Mouse (Mus musculus) hindbrain, embryonic 16.5 days (tissue): ENCODE measurements around the gene Snx14. TPM values are rescaled to one million over a fixed set of nuclear protein-coding genes. Genes with fewer than 3 reads are reported as not detected.

Source experiments
- ATAC-seq: fragments of 200-750 bp; cut with Nextera tagmentation; 2 replicates; pipeline ENCODE4 v1.8.0; 2017; ENCODE audit warnings: moderate TSS enrichment, moderate library complexity
- H3K27ac ChIP-seq: fragments of 300-500 bp; sonication (generic); 2 replicates; pipeline ENCODE4 v1.5.1; 2014; ENCODE audit warnings: low read depth, mild to moderate bottlenecking, control low read depth, low read length, moderate library complexity
- H3K27me3 ChIP-seq: fragments of 300-500 bp; sonication (generic); replicated peaks from 2 replicates; pipeline ENCODE4 v1.6.1; 2014; ENCODE audit warnings: low read length; ENCODE audit not compliant: control insufficient read depth, insufficient read depth
- H3K36me3 ChIP-seq: fragments of 300-500 bp; sonication (generic); 2 replicates; pipeline ENCODE4 v1.6.1; 2014; ENCODE audit warnings: mild to moderate bottlenecking, low read length, moderate library complexity, mixed read lengths; ENCODE audit not compliant: control insufficient read depth, insufficient read depth
- H3K4me1 ChIP-seq: fragments of 300-500 bp; sonication (generic); 2 replicates; pipeline ENCODE4 v1.6.1; 2014; ENCODE audit warnings: low read depth, low read length; ENCODE audit not compliant: control insufficient read depth, insufficient read depth
- H3K4me2 ChIP-seq: fragments of 300-500 bp; sonication (generic); 2 replicates; pipeline ENCODE4 v1.6.1; 2014; ENCODE audit warnings: mild to moderate bottlenecking, low read length, control low read depth, moderate library complexity
- H3K4me3 ChIP-seq: fragments of 300-500 bp; sonication (generic); 2 replicates; pipeline ENCODE4 v1.5.1; 2014; ENCODE audit warnings: mild to moderate bottlenecking, low read length, control low read depth, moderate library complexity
- H3K9ac ChIP-seq: fragments of 300-500 bp; sonication (generic); 2 replicates; pipeline ENCODE4 v1.6.1; 2014; ENCODE audit warnings: low read depth, mild to moderate bottlenecking, control low read depth, low read length, moderate library complexity
- H3K9me3 ChIP-seq: fragments of 300-500 bp; sonication (generic); 2 replicates; pipeline ENCODE4 v1.6.1; 2014; ENCODE audit warnings: mild to moderate bottlenecking, low read length, moderate library complexity; ENCODE audit not compliant: control insufficient read depth
- WGBS: fragments of 180-500 bp; shearing (Covaris S2); extraction: QIAGEN DNeasy Blood & Tissue Kit; methylation state at CpG from one replicate; pipeline ENCODE4 v1.1.7; 2014; 5-methylcytosine and 5-hydroxymethylcytosine counted together
- polyA plus RNA-seq: library from polyadenylated mRNA; unstranded; fragments of >200 nt; fragmentation: Nextera tagmentation; extraction: Ambion mirVana; gene quantifications from 2 replicates; pipeline ENCODE4 v1.2.1, GENCODE M21; 2015

Snx14 gene
- polyA plus RNA-seq, 1 experiment from 2014 or later: 41.1 TPM

DNA sequence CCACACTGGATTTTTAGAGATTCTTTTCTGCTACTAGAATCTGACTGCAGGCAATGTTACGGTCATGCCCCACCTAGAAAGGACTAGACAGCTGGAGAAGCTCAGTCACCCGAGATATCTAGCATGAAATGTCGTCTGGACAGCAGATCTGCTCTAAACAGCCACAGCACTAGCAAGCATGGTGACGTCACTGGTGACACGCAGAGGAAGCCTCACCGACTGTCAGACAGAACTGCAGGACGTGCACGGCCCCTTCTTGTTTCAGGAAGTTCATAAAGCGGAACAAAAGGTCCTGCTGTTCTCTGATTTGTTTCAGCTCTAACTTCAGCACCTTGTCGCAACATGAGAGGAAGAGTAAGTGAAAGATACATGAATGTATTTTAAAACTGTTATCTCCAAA, 34.7 kb downstream of the Snx14 start:
- Histone ChIP-seq H3K4me3 (no peak overlapping the region), H3K4me2 (no peak overlapping the region), H3K27ac (no peak overlapping the region), H3K27me3 (no peaks in the 10 kb centered on the region), H3K9me3 (no peaks in the 10 kb centered on the region), H3K4me1 (no peaks in the 10 kb centered on the region), H3K36me3 (peaks cover 15% of the 10 kb centered on the region), H3K9ac (no peak overlapping the region)
- 55% methylated on average over 10 of the region's 10 CpGs for WGBS
- no peak for ATAC-seq

- H3K36me3 ChIP-seq: peaks cover 22% of the 10 kb centered on the region
- no peak overlapping the region for H3K4me2 ChIP-seq
- H3K4me1 ChIP-seq: no peaks in the 10 kb centered on the region
- no peaks in the 10 kb centered on the region for H3K27me3 ChIP-seq
- H3K4me3 ChIP-seq: no peak overlapping the region
- H3K9me3 ChIP-seq: no peaks in the 10 kb centered on the region
- ATAC-seq: no peak
- no peak overlapping the region for H3K9ac ChIP-seq
- WGBS: 89% methylated on average over 1 of the region's 1 CpGs
- H3K27ac ChIP-seq: no peak overlapping the region
Observed at GRCm38 (mm10) chr9:88398461-88398860, 40.3 kb downstream of the Snx14 start.

GRCm38 (mm10) chr9:88394852-88395251, 43.9 kb downstream of the Snx14 start:
- Histone ChIP-seq H3K4me3 (no peak overlapping the region), H3K27ac (no peak overlapping the region), H3K9me3 (no peaks in the 10 kb centered on the region), H3K27me3 (no peaks in the 10 kb centered on the region), H3K4me2 (no peak overlapping the region), H3K4me1 (no peaks in the 10 kb centered on the region), H3K36me3 (peaks cover 25% of the 10 kb centered on the region), H3K9ac (no peak overlapping the region)
- 71% methylated on average over 8 of the region's 8 CpGs for WGBS
- no peak for ATAC-seq

DNA sequence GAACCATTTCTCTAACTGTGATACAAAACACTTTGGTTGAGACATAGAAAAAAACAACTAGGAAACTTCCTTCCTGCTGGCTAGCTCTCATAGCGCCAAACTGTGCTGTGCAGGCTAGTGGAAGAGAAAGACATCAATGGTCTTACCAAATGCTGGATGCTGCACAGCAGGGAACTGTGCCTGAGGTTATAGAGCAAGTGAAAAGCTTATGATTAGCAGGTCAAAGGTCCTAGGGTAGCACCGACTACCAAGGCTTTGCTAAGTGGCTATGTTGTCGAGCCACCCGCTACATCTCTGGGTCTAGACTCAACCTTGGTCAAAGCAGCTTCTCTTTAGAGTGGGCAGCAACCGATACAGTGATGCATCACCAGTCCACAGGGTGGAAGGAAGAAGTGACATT, 49.9 kb downstream of the Snx14 start:
- Histone ChIP-seq H3K4me1 (no peaks in the 10 kb centered on the region), H3K27ac (no peak overlapping the region), H3K9me3 (no peaks in the 10 kb centered on the region), H3K4me2 (no peak overlapping the region), H3K9ac (no peak overlapping the region), H3K27me3 (no peaks in the 10 kb centered on the region), H3K36me3 (peaks cover 21% of the 10 kb centered on the region; the same call in 1 of the 2 replicates), H3K4me3 (no peak overlapping the region)
- no peak for ATAC-seq
- 69% methylated on average over 5 of the region's 5 CpGs for WGBS

GRCm38 (mm10) chr9:88380542-88380941, 58.2 kb downstream of the Snx14 start:
- H3K9ac ChIP-seq: no peak overlapping the region
- no peaks in the 10 kb centered on the region for H3K4me1 ChIP-seq
- H3K4me3 ChIP-seq: no peak overlapping the region
- no peaks in the 10 kb centered on the region for H3K9me3 ChIP-seq
- H3K27me3 ChIP-seq: no peaks in the 10 kb centered on the region
- no peak overlapping the region for H3K4me2 ChIP-seq
- no peak for ATAC-seq
- no peak overlapping the region for H3K27ac ChIP-seq
- peaks cover 20% of the 10 kb centered on the region for H3K36me3 ChIP-seq
- 89% methylated on average over 1 of the region's 1 CpGs for WGBS

DNA sequence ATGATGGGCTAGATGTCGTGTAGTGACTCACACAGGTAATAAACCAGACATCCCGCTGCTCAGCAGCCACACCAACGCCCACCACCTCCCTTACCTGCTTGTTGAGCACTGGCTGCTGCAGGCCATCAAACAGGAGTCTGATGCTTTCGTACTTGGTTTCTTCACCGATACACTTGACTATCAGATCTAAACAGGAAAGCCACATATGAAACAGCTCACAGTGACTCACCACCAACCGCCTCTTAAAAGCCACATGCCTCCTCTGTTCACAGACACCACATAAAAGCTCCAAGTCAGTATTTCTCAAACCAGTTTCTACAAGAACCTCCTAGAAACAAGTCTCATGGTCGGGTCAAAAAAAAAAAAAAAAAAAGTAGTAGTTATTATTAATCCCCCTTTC, 58.7 kb downstream of the Snx14 start:
- Histone ChIP-seq H3K4me3 (no peak overlapping the region), H3K27ac (no peak overlapping the region), H3K4me1 (no peaks in the 10 kb centered on the region), H3K27me3 (no peaks in the 10 kb centered on the region), H3K9me3 (no peaks in the 10 kb centered on the region), H3K4me2 (no peak overlapping the region), H3K9ac (no peak overlapping the region), H3K36me3 (peaks cover 20% of the 10 kb centered on the region)
- no peak for ATAC-seq
- 83% methylated on average over 7 of the region's 7 CpGs for WGBS

DNA sequence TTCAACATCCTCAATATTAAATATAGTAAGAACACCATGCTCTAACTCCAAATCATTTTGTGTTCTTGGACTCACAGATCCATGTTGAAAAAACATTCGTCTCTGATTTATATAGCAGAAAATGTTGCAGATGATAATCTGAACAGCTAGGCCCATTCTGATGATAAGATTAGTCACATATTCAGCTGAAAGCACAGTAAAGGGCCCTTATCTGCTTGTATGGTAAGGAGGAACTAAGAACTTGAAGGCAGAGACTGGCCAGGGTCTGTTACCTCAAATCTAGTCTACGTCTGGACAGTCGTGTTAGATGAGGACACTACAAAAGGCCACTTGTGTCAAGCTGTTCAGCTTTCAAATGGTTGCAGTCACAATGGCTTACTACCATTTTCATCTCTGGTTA, 59.7 kb downstream of the Snx14 start:
- no peak overlapping the region for H3K4me3 ChIP-seq
- H3K9ac ChIP-seq: no peak overlapping the region
- H3K4me1 ChIP-seq: no peaks in the 10 kb centered on the region
- no peaks in the 10 kb centered on the region for H3K9me3 ChIP-seq
- peaks cover 20% of the 10 kb centered on the region for H3K36me3 ChIP-seq
- H3K27me3 ChIP-seq: no peaks in the 10 kb centered on the region
- WGBS: 85% methylated on average over 3 of the region's 3 CpGs
- H3K27ac ChIP-seq: no peak overlapping the region
- no peak for ATAC-seq
- no peak overlapping the region for H3K4me2 ChIP-seq

DNA sequence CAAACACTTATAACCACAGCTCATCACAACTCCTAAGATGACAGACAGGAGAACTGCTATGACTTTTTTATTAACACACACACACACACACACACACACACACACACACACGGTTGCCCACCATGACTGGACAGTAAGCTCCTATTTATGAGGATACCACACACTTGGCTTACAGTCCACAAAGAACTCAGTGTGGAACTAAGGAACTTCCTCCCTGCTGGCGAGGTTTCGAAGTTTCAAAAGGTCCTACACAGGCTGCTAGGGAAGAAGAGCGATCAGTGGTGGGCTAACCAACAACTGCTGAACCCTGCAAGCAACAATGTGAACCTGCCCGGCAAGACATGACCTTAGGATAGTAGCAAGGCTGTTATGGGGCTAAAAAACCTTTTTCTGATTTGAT, 61.3 kb downstream of the Snx14 start:
- Histone ChIP-seq H3K36me3 (peaks cover 13% of the 10 kb centered on the region), H3K4me1 (no peaks in the 10 kb centered on the region), H3K27ac (no peak overlapping the region), H3K27me3 (no peaks in the 10 kb centered on the region), H3K9me3 (no peaks in the 10 kb centered on the region), H3K4me3 (no peak overlapping the region), H3K9ac (no peak overlapping the region), H3K4me2 (no peak overlapping the region)
- ATAC-seq: no peak
- 82% methylated on average over 5 of the region's 5 CpGs for WGBS

DNA sequence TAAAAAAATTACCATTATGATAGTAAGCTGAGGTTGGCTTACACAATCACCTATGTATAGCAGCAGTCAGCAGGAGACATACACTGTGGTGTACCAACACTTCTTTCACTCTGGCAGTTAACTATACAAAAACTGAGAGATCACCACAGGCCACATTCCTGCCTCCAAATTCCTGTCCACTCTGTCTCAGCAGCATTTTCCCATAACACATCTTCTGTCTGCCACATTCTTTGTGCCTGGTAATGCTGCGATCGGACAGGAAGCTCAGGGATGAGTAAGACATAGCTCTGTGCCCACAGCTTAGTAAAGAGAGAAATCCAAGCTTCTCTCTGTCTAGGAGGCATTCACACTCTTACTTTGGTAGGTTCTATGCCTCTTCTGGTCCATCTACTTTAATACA, 65.8 kb downstream of the Snx14 start:
- no peaks in the 10 kb centered on the region for H3K27me3 ChIP-seq
- H3K36me3 ChIP-seq: peaks cover 3% of the 10 kb centered on the region
- H3K4me2 ChIP-seq: no peak overlapping the region
- H3K9ac ChIP-seq: no peak overlapping the region
- no peak overlapping the region for H3K27ac ChIP-seq
- H3K9me3 ChIP-seq: no peaks in the 10 kb centered on the region
- no peak for ATAC-seq
- no peaks in the 10 kb centered on the region for H3K4me1 ChIP-seq
- WGBS: 85% methylated on average over 2 of the region's 2 CpGs
- H3K4me3 ChIP-seq: no peak overlapping the region

DNA sequence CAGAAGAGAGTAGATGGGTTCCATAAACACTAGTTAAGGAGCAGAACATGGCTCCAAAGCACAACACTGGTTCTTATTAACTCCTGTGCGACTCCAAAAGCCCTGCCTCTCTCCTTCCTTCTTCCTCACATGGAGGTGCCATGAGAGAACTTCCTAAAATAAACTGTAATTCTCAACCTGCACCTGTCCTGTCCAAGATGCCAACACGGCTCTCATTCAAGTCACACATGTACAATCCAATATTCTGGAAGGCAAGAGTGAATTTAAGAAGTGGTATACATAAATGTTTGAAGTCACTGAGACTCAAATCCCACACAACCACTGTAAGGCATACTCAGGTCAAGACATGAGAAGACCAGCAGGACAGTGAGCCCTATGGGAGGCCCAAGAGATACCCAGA, 67.6 kb downstream of the Snx14 start:
- peaks cover 3% of the 10 kb centered on the region for H3K36me3 ChIP-seq
- WGBS: 89% methylated on average over 2 of the region's 2 CpGs
- ATAC-seq: no peak
- H3K9ac ChIP-seq: no peak overlapping the region
- no peak overlapping the region for H3K27ac ChIP-seq
- H3K4me2 ChIP-seq: no peak overlapping the region
- no peaks in the 10 kb centered on the region for H3K27me3 ChIP-seq
- H3K4me1 ChIP-seq: no peaks in the 10 kb centered on the region
- H3K4me3 ChIP-seq: no peak overlapping the region
- H3K9me3 ChIP-seq: no peaks in the 10 kb centered on the region
